Mouse (Mus musculus): ENCODE measurements around the gene Ppp1r9b.

DNA sequence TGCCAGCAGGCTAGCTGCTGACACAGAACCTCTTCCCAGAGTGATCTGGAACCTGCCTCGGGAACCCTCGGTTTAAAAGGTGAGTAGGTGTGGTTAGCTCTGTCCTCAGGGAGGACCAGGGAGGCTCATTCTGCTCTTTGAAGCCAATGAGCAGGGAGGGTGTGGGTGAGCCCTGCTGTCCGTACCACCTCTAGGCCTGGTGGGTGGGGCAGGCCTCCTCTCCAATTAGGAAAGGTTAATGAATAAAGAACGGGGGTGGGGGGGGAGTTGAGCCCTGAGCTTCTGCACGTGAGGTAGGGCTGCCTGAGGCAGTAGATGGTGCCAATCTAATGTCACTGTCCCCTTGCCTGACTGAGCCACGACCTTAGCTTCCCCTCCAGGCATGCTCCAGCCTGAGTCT lies 42.1 kb downstream of the Ppp1r9b start:
- TF ChIP-seq POLR2A (IDR thresholded peaks at IDR 0.05; ENCODE audit: low read depth, low read length) (no peak), CTCF (IDR thresholded peaks at IDR 0.05; ENCODE audit: borderline replicate concordance, insufficient read depth, low read length) (no peak)

Measured in embryonic fibroblast, embryonic 13.5 days (primary cell).